Comparison of ENCODE assay signal across 22 mouse cellular contexts in genomic region chr17:8621105-8621504, GRCm38 (mm10). TPM values are rescaled to one million over a fixed set of nuclear protein-coding genes. Genes with fewer than 3 reads are reported as not detected.
A peak's percentile ranks its signal among the peaks of the same experiment; 100 is the strongest.
DNase-seq lines count a peak whose midpoint lies in the region; ATAC-seq and TF ChIP-seq lines count a peak whose summit lies in the region.
"Had no signal": no experiment of that assay in that cellular context is flagged by ENCODE, and none has a peak within 500 bp of the region (broad histone marks: within the 10 kb centered on the region; RNA-seq: fewer than 3 reads in every experiment).

No protein-coding gene starts in this region.

- H3K36me3 ChIP-seq in heart, embryonic 10.5 days, result no peaks in the 10 kb centered on the region
- H3K36me3 ChIP-seq: embryonic facial prominence, embryonic 10.5 days; heart, embryonic 13.5 days; limb, embryonic 10.5 days; liver, embryonic 13.5 days had no signal

- peak; percentile 38 to 45 for DNase-seq in cerebellum, postnatal 36 days
- peak; percentile 32 for DNase-seq in left cerebral cortex, postnatal 4 days
- DNase-seq in left cerebral cortex, adult 8-10 months (ENCODE audit: low spot score in 2 of 2), result no peak
- peak; percentile 54 for DNase-seq in brain, embryonic 14.5 days (ENCODE audit: low read depth)
- peak; percentile 57 for DNase-seq in heart, embryonic 10.5 days (ENCODE audit: low spot score)
- no peak for DNase-seq in ovary, postnatal 10 days (ENCODE audit: low spot score)
- no peak for DNase-seq in thymus, adult 18-20 months
- DNase-seq: adrenal gland, postnatal 10 days; kidney, adult 11 months; liver, embryonic 13.5 days had no signal

- intact Hi-C loops in left cerebral cortex, postnatal 4 days (cut with DNase I), result no loop called here

- TF ChIP-seq POLR2A in brain, embryonic 14.5 days (IDR thresholded peaks at IDR 0.05; ENCODE audit: borderline replicate concordance, extremely low read depth, insufficient read depth, insufficient read length, poor library complexity, severe bottlenecking), result no peak

- no peak overlapping the region for H3K4me3 ChIP-seq in heart, embryonic 10.5 days
- H3K4me3 ChIP-seq: embryonic facial prominence, embryonic 10.5 days; heart, embryonic 13.5 days; limb, embryonic 10.5 days; liver, embryonic 13.5 days; megakaryocyte, embryonic 14.5 days had no signal

- no peak for TF ChIP-seq CTCF in brain, embryonic 14.5 days (IDR thresholded peaks at IDR 0.05; ENCODE audit: borderline replicate concordance, extremely low read depth, insufficient read depth, insufficient read length)

- H3K9me3 ChIP-seq in heart, embryonic 10.5 days, result no peaks in the 10 kb centered on the region
- H3K9me3 ChIP-seq: embryonic facial prominence, embryonic 10.5 days; heart, embryonic 13.5 days; limb, embryonic 10.5 days; liver, embryonic 13.5 days; megakaryocyte, embryonic 14.5 days had no signal

- no peak overlapping the region for H3K27ac ChIP-seq in heart, embryonic 10.5 days
- H3K27ac ChIP-seq: embryonic facial prominence, embryonic 10.5 days; heart, embryonic 13.5 days; hindbrain, embryonic 14.5 days; liver, embryonic 13.5 days had no signal

- no peak for ATAC-seq in cerebellum, adult (ENCODE audit: insufficient number of reproducible peaks, low FRiP score, low TSS enrichment)

- H3K4me1 ChIP-seq in heart, embryonic 10.5 days, result no peaks in the 10 kb centered on the region
- H3K4me1 ChIP-seq: heart, embryonic 13.5 days; liver, embryonic 13.5 days; megakaryocyte, embryonic 14.5 days had no signal

- WGBS in heart, embryonic 10.5 days, result 71% methylated on average over 2 of the region's 2 CpGs

- peaks cover 16% of the 10 kb centered on the region for H3K27me3 ChIP-seq in heart, embryonic 10.5 days (ENCODE audit: insufficient read depth, poor library complexity, severe bottlenecking)
- H3K27me3 ChIP-seq: liver, embryonic 13.5 days had no signal

RNA-seq across cellular contexts. Expression of gene Gm17087, which starts 54.4 kb away (rescaled TPM):
- total RNA-seq in left cerebral cortex, postnatal 4 days (2021), result not detected
- not detected for total RNA-seq in left cerebral cortex, adult 8-10 months (2022)
- not detected in 2 replicates for polyA plus RNA-seq in brain, embryonic 14.5 days (2012; rRNA removed)
- not detected in 2 replicates for polyA plus RNA-seq in heart, embryonic 10.5 days (2016; fragmentation: Nextera tagmentation; extraction: Ambion mirVana)
- total RNA-seq: adrenal gland, postnatal 10 days; ES-E14; layer of hippocampus, postnatal 14 days; monocyte, adult 5-6 weeks had no signal
- polyA plus RNA-seq: C2C12; embryonic facial prominence, embryonic 10.5 days; heart, embryonic 13.5 days; hindbrain, embryonic 14.5 days; limb, embryonic 10.5 days; liver, embryonic 13.5 days; neural tube, embryonic 14.5 days; testis, adult 2 months had no signal

Comparison
In these comparisons a context has a peak if more than half of its experiments do, and no peak if none do; other contexts are left out.
1. DNase-seq: peak in cerebellum, postnatal 36 days (2 of 2), left cerebral cortex, postnatal 4 days (single experiment), brain, embryonic 14.5 days (single experiment) and heart, embryonic 10.5 days (single experiment); none in left cerebral cortex, adult 8-10 months (0 of 2), ovary, postnatal 10 days (single experiment) and thymus, adult 18-20 months (0 of 2).